Mouse (Mus musculus): ENCODE data around the gene Thada. TPM values are rescaled to one million over a fixed set of nuclear protein-coding genes. Genes with fewer than 3 reads are reported as not detected.

Thada gene
- polyA plus RNA-seq, 1 experiment from 2014 or later, result 8.1 TPM

- H3K27me3 ChIP-seq (ENCODE audit: control insufficient read depth, insufficient read depth, low read length), result no peaks in the 10 kb centered on the region
- no peak overlapping the region for H3K27ac ChIP-seq (replicated peaks in 1 of 2; ENCODE audit: control insufficient read depth in 1 of 2, insufficient read depth in 1 of 2, low read depth in 2 of 2, low read length in 2 of 2)
- ATAC-seq (ENCODE audit: insufficient number of reproducible peaks, insufficient read depth, low FRiP score, low read depth), result no peak
- no peak overlapping the region for H3K4me2 ChIP-seq (ENCODE audit: low read length)
- H3K4me1 ChIP-seq (ENCODE audit: control insufficient read depth in 2 of 2, insufficient read depth in 2 of 2, low read length in 2 of 2), result no peaks in the 10 kb centered on the region
- H3K9ac ChIP-seq (ENCODE audit: low read length), result no peak overlapping the region
- H3K36me3 ChIP-seq (ENCODE audit: control insufficient read depth, insufficient read depth, low read length), result peaks cover 87% of the 10 kb centered on the region
- H3K9me3 ChIP-seq (ENCODE audit: control insufficient read depth, low read length), result no peaks in the 10 kb centered on the region
- no peak overlapping the region for H3K4me3 ChIP-seq (ENCODE audit: control insufficient read depth in 1 of 2, insufficient read depth in 1 of 2, low read depth in 1 of 2, low read length in 2 of 2)
Observed at GRCm38 (mm10) chr17:84434233-84434632, 31.8 kb downstream of the Thada start.

- no peak overlapping the region for H3K4me3 ChIP-seq (ENCODE audit: control insufficient read depth in 1 of 2, insufficient read depth in 1 of 2, low read depth in 1 of 2, low read length in 2 of 2)
- WGBS, result 73% methylated on average over 5 of the region's 5 CpGs
- no peaks in the 10 kb centered on the region for H3K9me3 ChIP-seq (ENCODE audit: control insufficient read depth, low read length)
- no peak overlapping the region for H3K27ac ChIP-seq (replicated peaks in 1 of 2; ENCODE audit: control insufficient read depth in 1 of 2, insufficient read depth in 1 of 2, low read depth in 2 of 2, low read length in 2 of 2)
- no peaks in the 10 kb centered on the region for H3K4me1 ChIP-seq (ENCODE audit: control insufficient read depth in 2 of 2, insufficient read depth in 2 of 2, low read length in 2 of 2)
- H3K4me2 ChIP-seq (ENCODE audit: low read length), result no peak overlapping the region
- H3K36me3 ChIP-seq (ENCODE audit: control insufficient read depth, insufficient read depth, low read length), result peaks cover 87% of the 10 kb centered on the region
- no peaks in the 10 kb centered on the region for H3K27me3 ChIP-seq (ENCODE audit: control insufficient read depth, insufficient read depth, low read length)
- no peak for ATAC-seq (ENCODE audit: insufficient number of reproducible peaks, insufficient read depth, low FRiP score, low read depth)
- no peak overlapping the region for H3K9ac ChIP-seq (ENCODE audit: low read length)
Observed at GRCm38 (mm10) chr17:84431991-84432390, 34.0 kb downstream of the Thada start.

GRCm38 (mm10) chr17:84424258-84424657 lies 41.7 kb downstream of the Thada start:
- Histone ChIP-seq H3K27ac (replicated peaks in 1 of 2; ENCODE audit: control insufficient read depth in 1 of 2, insufficient read depth in 1 of 2, low read depth in 2 of 2, low read length in 2 of 2) (no peak overlapping the region), H3K4me3 (ENCODE audit: control insufficient read depth in 1 of 2, insufficient read depth in 1 of 2, low read depth in 1 of 2, low read length in 2 of 2) (no peak overlapping the region), H3K27me3 (ENCODE audit: control insufficient read depth, insufficient read depth, low read length) (no peaks in the 10 kb centered on the region), H3K4me1 (ENCODE audit: control insufficient read depth in 2 of 2, insufficient read depth in 2 of 2, low read length in 2 of 2) (peaks cover 10 to 15% of the 10 kb centered on the region in 2 experiments), H3K4me2 (ENCODE audit: low read length) (no peak overlapping the region), H3K9ac (ENCODE audit: low read length) (no peak overlapping the region), H3K9me3 (ENCODE audit: control insufficient read depth, low read length) (no peaks in the 10 kb centered on the region), H3K36me3 (ENCODE audit: control insufficient read depth, insufficient read depth, low read length) (peaks cover 69% of the 10 kb centered on the region)
- ATAC-seq (ENCODE audit: insufficient number of reproducible peaks, insufficient read depth, low FRiP score, low read depth), result no peak
- WGBS, result 98% methylated on average over 1 of the region's 1 CpGs

- 91% methylated on average over 8 of the region's 8 CpGs for WGBS
- no peak overlapping the region for H3K4me3 ChIP-seq (ENCODE audit: control insufficient read depth in 1 of 2, insufficient read depth in 1 of 2, low read depth in 1 of 2, low read length in 2 of 2)
- no peaks in the 10 kb centered on the region for H3K9me3 ChIP-seq (ENCODE audit: control insufficient read depth, low read length)
- no peaks in the 10 kb centered on the region for H3K27me3 ChIP-seq (ENCODE audit: control insufficient read depth, insufficient read depth, low read length)
- H3K9ac ChIP-seq (ENCODE audit: low read length), result no peak overlapping the region
- no peak for ATAC-seq (ENCODE audit: insufficient number of reproducible peaks, insufficient read depth, low FRiP score, low read depth)
- H3K4me2 ChIP-seq (ENCODE audit: low read length), result no peak overlapping the region
- H3K27ac ChIP-seq (replicated peaks in 1 of 2; ENCODE audit: control insufficient read depth in 1 of 2, insufficient read depth in 1 of 2, low read depth in 2 of 2, low read length in 2 of 2), result no peak overlapping the region
- peaks cover 59% of the 10 kb centered on the region for H3K36me3 ChIP-seq (ENCODE audit: control insufficient read depth, insufficient read depth, low read length)
- peaks cover 11 to 17% of the 10 kb centered on the region in 2 experiments for H3K4me1 ChIP-seq (ENCODE audit: control insufficient read depth in 2 of 2, insufficient read depth in 2 of 2, low read length in 2 of 2)
Observed at GRCm38 (mm10) chr17:84422916-84423315, 43.1 kb downstream of the Thada start.

- H3K4me3 ChIP-seq (ENCODE audit: control insufficient read depth in 1 of 2, insufficient read depth in 1 of 2, low read depth in 1 of 2, low read length in 2 of 2), result no peak overlapping the region
- H3K36me3 ChIP-seq (ENCODE audit: control insufficient read depth, insufficient read depth, low read length), result peaks cover 53% of the 10 kb centered on the region
- no peak overlapping the region for H3K27ac ChIP-seq (replicated peaks in 1 of 2; ENCODE audit: control insufficient read depth in 1 of 2, insufficient read depth in 1 of 2, low read depth in 2 of 2, low read length in 2 of 2)
- ATAC-seq (ENCODE audit: insufficient number of reproducible peaks, insufficient read depth, low FRiP score, low read depth), result no peak
- H3K9ac ChIP-seq (ENCODE audit: low read length), result no peak overlapping the region
- no peaks in the 10 kb centered on the region for H3K9me3 ChIP-seq (ENCODE audit: control insufficient read depth, low read length)
- peaks cover 11 to 17% of the 10 kb centered on the region in 2 experiments for H3K4me1 ChIP-seq (ENCODE audit: control insufficient read depth in 2 of 2, insufficient read depth in 2 of 2, low read length in 2 of 2)
- WGBS, result 71% methylated on average over 4 of the region's 4 CpGs
- no peaks in the 10 kb centered on the region for H3K27me3 ChIP-seq (ENCODE audit: control insufficient read depth, insufficient read depth, low read length)
- no peak overlapping the region for H3K4me2 ChIP-seq (ENCODE audit: low read length)
Observed at GRCm38 (mm10) chr17:84422001-84422785, 43.8 kb downstream of the Thada start.

GRCm38 (mm10) chr17:84421042-84421441 lies 45.0 kb downstream of the Thada start:
- H3K9ac ChIP-seq (ENCODE audit: low read length), result no peak overlapping the region
- no peak overlapping the region for H3K4me2 ChIP-seq (ENCODE audit: low read length)
- H3K9me3 ChIP-seq (ENCODE audit: control insufficient read depth, low read length), result no peaks in the 10 kb centered on the region
- H3K4me1 ChIP-seq (ENCODE audit: control insufficient read depth in 2 of 2, insufficient read depth in 2 of 2, low read length in 2 of 2), result peaks cover 11 to 17% of the 10 kb centered on the region in 2 experiments
- ATAC-seq (ENCODE audit: insufficient number of reproducible peaks, insufficient read depth, low FRiP score, low read depth), result no peak
- no peaks in the 10 kb centered on the region for H3K27me3 ChIP-seq (ENCODE audit: control insufficient read depth, insufficient read depth, low read length)
- WGBS, result 100% methylated on average over 4 of the region's 4 CpGs
- no peak overlapping the region for H3K27ac ChIP-seq (replicated peaks in 1 of 2; ENCODE audit: control insufficient read depth in 1 of 2, insufficient read depth in 1 of 2, low read depth in 2 of 2, low read length in 2 of 2)
- H3K36me3 ChIP-seq (ENCODE audit: control insufficient read depth, insufficient read depth, low read length), result peaks cover 43% of the 10 kb centered on the region
- H3K4me3 ChIP-seq (ENCODE audit: control insufficient read depth in 1 of 2, insufficient read depth in 1 of 2, low read depth in 1 of 2, low read length in 2 of 2), result no peak overlapping the region

- Histone ChIP-seq H3K9me3 (ENCODE audit: control insufficient read depth, low read length) (no peaks in the 10 kb centered on the region), H3K9ac (ENCODE audit: low read length) (peak overlapping the region; percentile 38; the same call in 1 of the 2 replicates), H3K4me2 (ENCODE audit: low read length) (peak overlapping the region; percentile 35; the same call in 1 of the 2 replicates), H3K36me3 (ENCODE audit: control insufficient read depth, insufficient read depth, low read length) (peaks cover 37% of the 10 kb centered on the region), H3K4me1 (ENCODE audit: control insufficient read depth in 2 of 2, insufficient read depth in 2 of 2, low read length in 2 of 2) (peaks cover 11 to 17% of the 10 kb centered on the region in 2 experiments), H3K27me3 (ENCODE audit: control insufficient read depth, insufficient read depth, low read length) (no peaks in the 10 kb centered on the region), H3K27ac (replicated peaks in 1 of 2; ENCODE audit: control insufficient read depth in 1 of 2, insufficient read depth in 1 of 2, low read depth in 2 of 2, low read length in 2 of 2) (peak overlapping the region; percentile 71 to 77), H3K4me3 (ENCODE audit: control insufficient read depth in 1 of 2, insufficient read depth in 1 of 2, low read depth in 1 of 2, low read length in 2 of 2) (no peak overlapping the region)
- no peak for ATAC-seq (ENCODE audit: insufficient number of reproducible peaks, insufficient read depth, low FRiP score, low read depth)
- 46% methylated on average over 3 of the region's 3 CpGs for WGBS
Observed at GRCm38 (mm10) chr17:84420276-84420639, 45.7 kb downstream of the Thada start.

Measured in heart, embryonic 14.5 days (tissue).